Mouse (Mus musculus): ENCODE results near the gene Yju2.
A peak's percentile ranks its signal among the peaks of the same experiment; 100 is the strongest.

The Yju2 gene

GRCm38 (mm10) chr17:55960791-55961190, 1.9 kb downstream of the Yju2 start:
- DNase-seq (ENCODE audit: low spot score in 2 of 2) = no peak

- DNase-seq (ENCODE audit: low spot score in 2 of 2) = no peak
These were observed 2.7 kb downstream of the Yju2 start for GRCm38 (mm10) chr17:55961631-55962030.

GRCm38 (mm10) chr17:55963171-55963570, 4.3 kb downstream of the Yju2 start:
- DNase-seq (ENCODE audit: low spot score in 2 of 2) = peak in 1 of 2 experiments; percentile 2

GRCm38 (mm10) chr17:55964496-55964895, 5.6 kb downstream of the Yju2 start:
- no peak for DNase-seq (ENCODE audit: low spot score in 2 of 2)

- DNase-seq (ENCODE audit: low spot score in 2 of 2) = no peak
These were observed 6.1 kb downstream of the Yju2 start for GRCm38 (mm10) chr17:55964996-55965395.

GRCm38 (mm10) chr17:55967186-55967585, 8.3 kb downstream of the Yju2 start:
- DNase-seq (ENCODE audit: low spot score in 2 of 2) = no peak

GRCm38 (mm10) chr17:55968210-55968609, 9.3 kb downstream of the Yju2 start:
- no peak for DNase-seq (ENCODE audit: low spot score in 2 of 2)

GRCm38 (mm10) chr17:55969560-55969959, 10.7 kb downstream of the Yju2 start:
- DNase-seq (ENCODE audit: low spot score in 2 of 2) = no peak

GRCm38 (mm10) chr17:55969966-55970891, 11.3 kb downstream of the Yju2 start, which contains the start of gene Shd:
Gene Shd, plus strand, starts transcription at chr17:55970467.
- DNase-seq (ENCODE audit: low spot score in 2 of 2) = no peak

- DNase-seq (ENCODE audit: low spot score in 2 of 2) = no peak
These were observed 12.6 kb downstream of the Yju2 start for GRCm38 (mm10) chr17:55971453-55971852.

GRCm38 (mm10) chr17:55976255-55976862, 17.5 kb downstream of the Yju2 start:
- DNase-seq (ENCODE audit: low spot score in 2 of 2) = peak in 1 of 2 experiments; percentile 75

- no peak for DNase-seq (ENCODE audit: low spot score in 2 of 2)
These were observed 18.4 kb downstream of the Yju2 start for GRCm38 (mm10) chr17:55977301-55977700.

GRCm38 (mm10) chr17:55986030-55986961, 27.4 kb downstream of the Yju2 start, which contains the start of gene Fsd1:
Gene Fsd1, plus strand, starts transcription at chr17:55986509.
- peak; percentile 75 to 77 for DNase-seq (ENCODE audit: low spot score in 2 of 2)

- no peak for DNase-seq (ENCODE audit: low spot score in 2 of 2)
These were observed 31.5 kb downstream of the Yju2 start for GRCm38 (mm10) chr17:55990278-55990898.

- no peak for DNase-seq (ENCODE audit: low spot score in 2 of 2)
These were observed 37.1 kb downstream of the Yju2 start for GRCm38 (mm10) chr17:55996007-55996406.

- DNase-seq (ENCODE audit: low spot score in 2 of 2) = no peak
These were observed 41.0 kb downstream of the Yju2 start for GRCm38 (mm10) chr17:55999794-56000499.

- no peak for DNase-seq (ENCODE audit: low spot score in 2 of 2)
These were observed 44.1 kb downstream of the Yju2 start for GRCm38 (mm10) chr17:56003000-56003399.

GRCm38 (mm10) chr17:56005415-56006061, 46.6 kb downstream of the Yju2 start, which contains the start of the genes Stap2 and Mpnd:
Gene Stap2, minus strand, starts transcription at chr17:56005584.
Gene Mpnd, plus strand, starts transcription at chr17:56005711.
- DNase-seq (ENCODE audit: low spot score in 2 of 2) = no peak

GRCm38 (mm10) chr17:56006956-56007355, 48.1 kb downstream of the Yju2 start:
- DNase-seq (ENCODE audit: low spot score in 2 of 2) = no peak
